12 mouse cellular contexts compared by ENCODE assay signal in genomic region chr1:119035931-119036330, GRCm38 (mm10). TPM values are rescaled to one million over a fixed set of nuclear protein-coding genes. Genes with fewer than 3 reads are reported as not detected.
DNase-seq lines count a peak whose midpoint lies in the region; ATAC-seq and TF ChIP-seq lines count a peak whose summit lies in the region.
"Had no signal": no experiment of that assay in that cellular context is flagged by ENCODE, and none has a peak within 500 bp of the region (broad histone marks: within the 10 kb centered on the region; RNA-seq: fewer than 3 reads in every experiment).

No protein-coding gene starts in this region.

- ATAC-seq in intestine, embryonic 14.5 days (replicated peaks; ENCODE audit: low FRiP score, low TSS enrichment, low read depth): no peak
- no peak for ATAC-seq in intestine, postnatal 0 days
- ATAC-seq in neural tube, embryonic 15.5 days (ENCODE audit: low FRiP score): no peak
- no peak for ATAC-seq in intestine, embryonic 16.5 days
- no peak for ATAC-seq in granulocyte monocyte progenitor cell, adult 5-6 weeks (replicated peaks; ENCODE audit: poor library complexity, severe bottlenecking)

- H3K9me3 ChIP-seq in intestine, embryonic 14.5 days (ENCODE audit: control insufficient read depth, low read length): no peaks in the 10 kb centered on the region
- no peaks in the 10 kb centered on the region for H3K9me3 ChIP-seq in intestine, postnatal 0 days (ENCODE audit: control insufficient read depth)
- no peaks in the 10 kb centered on the region for H3K9me3 ChIP-seq in neural tube, embryonic 15.5 days (replicated peaks)
- no peaks in the 10 kb centered on the region for H3K9me3 ChIP-seq in intestine, embryonic 16.5 days (ENCODE audit: control insufficient read depth, low read length)

- H3K36me3 ChIP-seq in intestine, embryonic 14.5 days (ENCODE audit: control insufficient read depth, insufficient read depth, low read length): no peaks in the 10 kb centered on the region
- no peaks in the 10 kb centered on the region for H3K36me3 ChIP-seq in intestine, postnatal 0 days (ENCODE audit: control insufficient read depth, insufficient read depth)
- H3K36me3 ChIP-seq in neural tube, embryonic 15.5 days: no peaks in the 10 kb centered on the region
- no peaks in the 10 kb centered on the region for H3K36me3 ChIP-seq in intestine, embryonic 16.5 days (ENCODE audit: control insufficient read depth, insufficient read depth, low read length)

- peaks cover 42% of the 10 kb centered on the region for H3K4me1 ChIP-seq in intestine, embryonic 14.5 days (replicated peaks; ENCODE audit: control insufficient read depth, insufficient read depth, low read length)
- H3K4me1 ChIP-seq in intestine, postnatal 0 days (replicated peaks; ENCODE audit: control insufficient read depth, insufficient read depth, low read length): 0 out of 2 replicates have a peak, but pooled peaks cover 5% of the 10 kb centered on the region
- peaks cover 14% of the 10 kb centered on the region for H3K4me1 ChIP-seq in neural tube, embryonic 15.5 days
- peaks cover 32% of the 10 kb centered on the region for H3K4me1 ChIP-seq in intestine, embryonic 16.5 days (ENCODE audit: control insufficient read depth, insufficient read depth, low read length)

- H3K4me3 ChIP-seq in intestine, embryonic 14.5 days (ENCODE audit: low read depth, low read length): no peak overlapping the region
- no peak overlapping the region for H3K4me3 ChIP-seq in intestine, postnatal 0 days (ENCODE audit: low read depth, low read length)
- H3K4me3 ChIP-seq in neural tube, embryonic 15.5 days (replicated peaks): no peak overlapping the region
- no peak overlapping the region for H3K4me3 ChIP-seq in intestine, embryonic 16.5 days (ENCODE audit: low read length)

- no peak overlapping the region for H3K4me2 ChIP-seq in intestine, embryonic 14.5 days (ENCODE audit: low read length)
- H3K4me2 ChIP-seq in intestine, postnatal 0 days (replicated peaks; ENCODE audit: low read depth): no peak overlapping the region
- no peak overlapping the region for H3K4me2 ChIP-seq in neural tube, embryonic 15.5 days
- H3K4me2 ChIP-seq in intestine, embryonic 16.5 days (ENCODE audit: low read depth, low read length): no peak overlapping the region

- 73% methylated on average over 8 of the region's 8 CpGs for WGBS in intestine, embryonic 14.5 days
- 84% methylated on average over 8 of the region's 8 CpGs for WGBS in intestine, postnatal 0 days
- WGBS in neural tube, embryonic 15.5 days: 55% methylated on average over 8 of the region's 8 CpGs
- 65% methylated on average over 8 of the region's 8 CpGs for WGBS in intestine, embryonic 16.5 days

- no peak for DNase-seq in intestine, embryonic 14.5 days (ENCODE audit: low spot score)
- DNase-seq in neural tube, embryonic 10.5 days (ENCODE audit: extremely low spot score, low spot score): peak; percentile 36
- no peak for DNase-seq in frontal cortex, postnatal 25 days (ENCODE audit: low spot score in 2 of 2)
- DNase-seq: adrenal gland, postnatal 36 days; cerebellum, postnatal 36 days; heart, adult 18-20 months; heart, postnatal 14 days; kidney, postnatal 25 days had no signal

- H3K27ac ChIP-seq in intestine, embryonic 14.5 days (ENCODE audit: low read depth): peak overlapping the region; percentile 69
- no peak overlapping the region for H3K27ac ChIP-seq in intestine, postnatal 0 days (ENCODE audit: low read depth, low read length)
- no peak overlapping the region for H3K27ac ChIP-seq in neural tube, embryonic 15.5 days (replicated peaks)
- H3K27ac ChIP-seq in intestine, embryonic 16.5 days (ENCODE audit: low read length): peak overlapping the region; percentile 54

- no peak overlapping the region for H3K9ac ChIP-seq in intestine, embryonic 14.5 days (ENCODE audit: low read length)
- no peak overlapping the region for H3K9ac ChIP-seq in intestine, postnatal 0 days (ENCODE audit: low read depth, low read length)
- H3K9ac ChIP-seq in neural tube, embryonic 15.5 days (replicated peaks): no peak overlapping the region
- no peak overlapping the region for H3K9ac ChIP-seq in intestine, embryonic 16.5 days (ENCODE audit: low read depth, low read length)

- no peaks in the 10 kb centered on the region for H3K27me3 ChIP-seq in intestine, embryonic 14.5 days (replicated peaks; ENCODE audit: control insufficient read depth, insufficient read depth, low read length)
- no peaks in the 10 kb centered on the region for H3K27me3 ChIP-seq in intestine, postnatal 0 days (replicated peaks; ENCODE audit: control insufficient read depth, insufficient read depth, low read length)
- no peaks in the 10 kb centered on the region for H3K27me3 ChIP-seq in neural tube, embryonic 15.5 days (replicated peaks)
- H3K27me3 ChIP-seq in intestine, embryonic 16.5 days (replicated peaks; ENCODE audit: control insufficient read depth, insufficient read depth, low read length): no peaks in the 10 kb centered on the region

- TF ChIP-seq CTCF in intestine, postnatal 0 days (IDR thresholded peaks at IDR 0.05; ENCODE audit: low read depth): no peak

RNA-seq across cellular contexts. Expression of gene Gli2, which starts 17.5 kb away (rescaled TPM):
- polyA plus RNA-seq in intestine, embryonic 14.5 days (2014; fragmentation: Nextera tagmentation; extraction: Ambion mirVana): 11.4 and 11.6 TPM in 2 replicates
- polyA plus RNA-seq in intestine, postnatal 0 days (2015; fragmentation: Nextera tagmentation; extraction: Ambion mirVana): 2.1 and 3.8 TPM in 2 replicates
- polyA plus RNA-seq in neural tube, embryonic 15.5 days (2015; fragmentation: Nextera tagmentation; extraction: Ambion mirVana): 1.6 and 3.1 TPM in 2 replicates
- 4.4 and 5.4 TPM in 2 replicates for polyA plus RNA-seq in intestine, embryonic 16.5 days (2015; fragmentation: Nextera tagmentation; extraction: Ambion mirVana)
- not detected in 2 replicates for total RNA-seq in granulocyte monocyte progenitor cell, adult 5-6 weeks (2014; fragmentation: Nextera tagmentation)
- not detected in 2 replicates for total RNA-seq in granulocyte monocyte progenitor cell, adult 5-6 weeks (2017)

Comparison
In these comparisons a context has a peak if more than half of its experiments do, and no peak if none do; other contexts are left out.
1. H3K27ac ChIP-seq: peak in intestine, embryonic 14.5 days (single experiment) and intestine, embryonic 16.5 days (single experiment); none in intestine, postnatal 0 days (single experiment) and neural tube, embryonic 15.5 days (single experiment).